Mouse (Mus musculus) lung, adult 18-20 months (tissue): ENCODE data around the gene Hpd.

Experiments used
- DNase-seq, 2 experiments: peaks; one replicate each; pipeline ENCODE4 v3.0.0; 2022; ENCODE audit warnings: mixed read lengths in 2 of 2

The Hpd gene

GRCm38 (mm10) chr5:123181536-123181935, 991 bp downstream of the Hpd start:
- DNase-seq = peak in 1 of 2 experiments; percentile 29

- no peak for DNase-seq
Measured at GRCm38 (mm10) chr5:123180390-123180789, 2.1 kb downstream of the Hpd start.

GRCm38 (mm10) chr5:123178792-123179191, 3.7 kb downstream of the Hpd start:
- DNase-seq = no peak

GRCm38 (mm10) chr5:123171646-123172350, 10.7 kb downstream of the Hpd start:
- peak; percentile 84 to 88 for DNase-seq

GRCm38 (mm10) chr5:123170365-123170764, 12.2 kb downstream of the Hpd start:
- no peak for DNase-seq

- no peak for DNase-seq
Measured at GRCm38 (mm10) chr5:123169284-123169683, 13.2 kb downstream of the Hpd start, which contains the start of gene Psmd9. TSS of gene Psmd9 (plus strand) at chr5:123169413.

GRCm38 (mm10) chr5:123167591-123167990, 14.9 kb downstream of the Hpd start:
- no peak for DNase-seq

- DNase-seq = no peak
Measured at GRCm38 (mm10) chr5:123166437-123166836, 16.1 kb downstream of the Hpd start.

- DNase-seq = no peak
Measured at GRCm38 (mm10) chr5:123162942-123163341, 19.6 kb downstream of the Hpd start.

GRCm38 (mm10) chr5:123160341-123160740, 22.2 kb downstream of the Hpd start:
- DNase-seq = no peak

GRCm38 (mm10) chr5:123159866-123160265, 22.7 kb downstream of the Hpd start:
- no peak for DNase-seq

- no peak for DNase-seq
Measured at GRCm38 (mm10) chr5:123159446-123159845, 23.1 kb downstream of the Hpd start.

GRCm38 (mm10) chr5:123157972-123158371, 24.6 kb downstream of the Hpd start:
- no peak for DNase-seq

GRCm38 (mm10) chr5:123156763-123157162, 25.8 kb downstream of the Hpd start:
- DNase-seq = no peak

GRCm38 (mm10) chr5:123155425-123155824, 27.1 kb downstream of the Hpd start:
- peak; percentile 71 to 79 for DNase-seq

GRCm38 (mm10) chr5:123152901-123153300, 29.6 kb downstream of the Hpd start:
- DNase-seq = no peak

GRCm38 (mm10) chr5:123151707-123152362, 30.7 kb downstream of the Hpd start:
- DNase-seq = no peak

GRCm38 (mm10) chr5:123151077-123151476, 31.4 kb downstream of the Hpd start:
- DNase-seq = peak; percentile 62 to 69

- DNase-seq = peak; percentile 50 to 53
Measured at GRCm38 (mm10) chr5:123150641-123151040, 31.9 kb downstream of the Hpd start.

GRCm38 (mm10) chr5:123149451-123150400, 32.8 kb downstream of the Hpd start:
- peak; percentile 89 to 92 for DNase-seq

- no peak for DNase-seq
Measured at GRCm38 (mm10) chr5:123148073-123148722, 34.3 kb downstream of the Hpd start.

- DNase-seq = no peak
Measured at GRCm38 (mm10) chr5:123147569-123147968, 35.0 kb downstream of the Hpd start.

GRCm38 (mm10) chr5:123146357-123146756, 36.2 kb downstream of the Hpd start:
- DNase-seq = no peak
